Mouse (Mus musculus) heart, postnatal 0 days (tissue): Measurements from ENCODE around the gene B020004J07Rik. TPM values are rescaled to one million over a fixed set of nuclear protein-coding genes. Genes with fewer than 3 reads are reported as not detected.

ENCODE experiments used
- ATAC-seq: fragments of 200-750 bp; cut with Nextera tagmentation; 2 replicates; pipeline ENCODE4 v1.8.0; 2017; ENCODE audit warnings: low read depth, moderate number of reproducible peaks, moderate library complexity; ENCODE audit not compliant: insufficient read depth
- DNase-seq: peaks from one replicate; pipeline ENCODE4 v3.0.0-alpha.2; 2016; ENCODE audit warnings: low spot score
- H3K27ac ChIP-seq: fragments of 300-500 bp; sonication (generic); 2 replicates; pipeline ENCODE4 v1.5.1; 2014; ENCODE audit warnings: low read depth, mild to moderate bottlenecking
- H3K27me3 ChIP-seq: fragments of 300-500 bp; sonication (generic); 2 replicates; pipeline ENCODE4 v1.6.1; 2014; ENCODE audit warnings: low read length, mixed read lengths; ENCODE audit not compliant: control insufficient read depth, insufficient read depth
- H3K36me3 ChIP-seq: fragments of 300-500 bp; sonication (generic); replicated peaks from 2 replicates; pipeline ENCODE4 v1.6.1; 2014; ENCODE audit warnings: low read length, mixed read lengths; ENCODE audit not compliant: control insufficient read depth, insufficient read depth
- H3K4me1 ChIP-seq: fragments of 300-500 bp; sonication (generic); 2 replicates; pipeline ENCODE4 v1.6.1; 2014; ENCODE audit warnings: antibody characterized with exemption; ENCODE audit not compliant: control insufficient read depth, insufficient read depth
- H3K4me2 ChIP-seq: fragments of 300-500 bp; sonication (generic); 2 replicates; pipeline ENCODE4 v1.6.1; 2014; ENCODE audit warnings: low read depth, mild to moderate bottlenecking, low read length, moderate library complexity
- H3K4me3 ChIP-seq: fragments of 300-500 bp; sonication (generic); 2 replicates; pipeline ENCODE4 v1.5.1; 2014; ENCODE audit warnings: low read depth, low read length
- H3K9ac ChIP-seq: fragments of 300-500 bp; sonication (generic); replicated peaks from 2 replicates; pipeline ENCODE4 v1.6.1; 2014; ENCODE audit warnings: low read depth, low read length, mixed read lengths
- H3K9me3 ChIP-seq: fragments of 300-500 bp; sonication (generic); replicated peaks from 2 replicates; pipeline ENCODE4 v1.6.1; 2016; ENCODE audit warnings: low read length; ENCODE audit not compliant: control insufficient read depth
- CTCF ChIP-seq: IDR thresholded peaks from 2 replicates; pipeline ENCODE4 v1.5.1; 2016; ENCODE audit warnings: antibody characterized with exemption, control low read depth, low read depth
- EP300 ChIP-seq: IDR thresholded peaks from 2 replicates; pipeline ENCODE4 v1.6.1; 2016; ENCODE audit warnings: antibody characterized with exemption, low read depth
- WGBS: fragments of 180-500 bp; shearing (Covaris S2); extraction: QIAGEN DNeasy Blood & Tissue Kit; methylation state at CpG from one replicate; pipeline ENCODE4 v1.1.7; 2014; 5-methylcytosine and 5-hydroxymethylcytosine counted together
- polyA plus RNA-seq: library from polyadenylated mRNA; unstranded; fragments of >200 nt; fragmentation: Nextera tagmentation; extraction: Ambion mirVana; gene quantifications from 2 replicates; pipeline ENCODE4 v1.2.1, GENCODE M21; 2015
- total RNA-seq: library from RNA; depleted of rRNA; stranded (reverse); fragments of >200 nt; gene quantifications from 2 replicates; pipeline ENCODE4 v1.2.3, GENCODE M21; 2014; ENCODE audit warnings: low replicate concordance; rRNA removed

The B020004J07Rik gene
- total and polyA plus RNA-seq, 2 experiments from 2014 or later: not detected

- Histone ChIP-seq H3K9ac (no peak overlapping the region), H3K4me2 (no peak overlapping the region), H3K9me3 (no peaks in the 10 kb centered on the region), H3K4me3 (no peak overlapping the region), H3K4me1 (no peaks in the 10 kb centered on the region), H3K27me3 (no peaks in the 10 kb centered on the region), H3K36me3 (no peaks in the 10 kb centered on the region), H3K27ac (no peak overlapping the region)
- WGBS: 48% methylated on average over 6 of the region's 6 CpGs
- TF ChIP-seq CTCF (peak; percentile 47), EP300 (no peak)
- DNase-seq: no peak
- no peak for ATAC-seq
These were observed 17.1 kb upstream of the B020004J07Rik start for GRCm38 (mm10) chr4:101860873-101861272.

GRCm38 (mm10) chr4:101850908-101851307 is 7.1 kb upstream of the B020004J07Rik start:
- 40% methylated on average over 2 of the region's 2 CpGs for WGBS
- no peak overlapping the region for H3K4me2 ChIP-seq
- no peak for TF ChIP-seq CTCF
- no peak for TF ChIP-seq EP300
- H3K27ac ChIP-seq: no peak overlapping the region
- H3K27me3 ChIP-seq: no peaks in the 10 kb centered on the region
- DNase-seq (no peak), ATAC-seq (no peak)
- peaks cover 20% of the 10 kb centered on the region for H3K9me3 ChIP-seq
- no peak overlapping the region for H3K4me3 ChIP-seq
- no peak overlapping the region for H3K9ac ChIP-seq
- no peaks in the 10 kb centered on the region for H3K4me1 ChIP-seq
- H3K36me3 ChIP-seq: no peaks in the 10 kb centered on the region

Other genes starting within 250 kb of the B020004J07Rik start
- gene Leprot, start 196.3 kb downstream of the B020004J07Rik start, total RNA-seq: 68.0 and 69.6 TPM in 2 replicates
- 67.3 and 70.3 TPM in 2 replicates for gene Leprot, start 196.3 kb downstream of the B020004J07Rik start, polyA plus RNA-seq
- gene Lepr, start 126.6 kb downstream of the B020004J07Rik start, total RNA-seq: 2.9 and 4.5 TPM in 2 replicates
- gene Lepr, start 126.6 kb downstream of the B020004J07Rik start, polyA plus RNA-seq: 3.5 and 3.9 TPM in 2 replicates
- gene C130073F10Rik, start 49.8 kb upstream of the B020004J07Rik start, total RNA-seq: not detected in 2 replicates
- gene C130073F10Rik, start 49.8 kb upstream of the B020004J07Rik start, polyA plus RNA-seq: not detected in 2 replicates
- not detected in 2 replicates for gene Gm12800, start 65.1 kb upstream of the B020004J07Rik start, total RNA-seq
- gene Gm12800, start 65.1 kb upstream of the B020004J07Rik start, polyA plus RNA-seq: not detected in 2 replicates
- not detected in 2 replicates for gene Gm12794, start 96.4 kb upstream of the B020004J07Rik start, total RNA-seq
- gene Gm12794, start 96.4 kb upstream of the B020004J07Rik start, polyA plus RNA-seq: not detected in 2 replicates
- gene Gm12790, start 137.0 kb upstream of the B020004J07Rik start, total RNA-seq: not detected in 2 replicates
- not detected in 2 replicates for gene Gm12790, start 137.0 kb upstream of the B020004J07Rik start, polyA plus RNA-seq
- not detected in 2 replicates for gene Gm12789, start 142.6 kb upstream of the B020004J07Rik start, total RNA-seq
- not detected in 2 replicates for gene Gm12789, start 142.6 kb upstream of the B020004J07Rik start, polyA plus RNA-seq
- gene Pde4b, start 243.5 kb upstream of the B020004J07Rik start, total RNA-seq: 50.1 and 56.2 TPM in 2 replicates
- 29.6 and 30.8 TPM in 2 replicates for gene Pde4b, start 243.5 kb upstream of the B020004J07Rik start, polyA plus RNA-seq